Mouse (Mus musculus): ENCODE measurements around the gene Ufc1. TPM values are rescaled to one million over a fixed set of nuclear protein-coding genes. Genes with fewer than 3 reads are reported as not detected.

Ufc1 gene
- polyA plus RNA-seq, 1 experiment from 2014 or later, result 111 TPM

DNA sequence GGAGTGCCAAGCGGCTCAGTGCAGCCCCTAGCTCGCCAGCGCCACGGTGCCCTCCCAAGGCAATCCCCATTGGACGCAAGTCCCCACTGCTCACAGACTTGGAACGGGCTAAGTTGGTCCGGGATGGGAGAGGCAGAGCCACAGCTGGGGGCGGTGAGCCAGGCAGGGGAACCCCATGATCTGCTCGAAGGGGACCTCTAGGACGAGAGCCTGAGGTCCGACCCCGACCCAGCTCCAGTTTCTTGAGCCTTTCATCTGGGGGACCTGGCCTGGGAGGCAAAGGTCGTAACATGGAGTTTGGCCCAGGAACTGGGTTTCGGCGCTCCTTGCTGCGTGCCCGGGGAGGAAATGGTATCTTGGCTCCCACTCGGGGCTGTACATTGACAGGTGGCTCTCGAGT, 8.3 kb downstream of the Ufc1 start:
- Histone ChIP-seq H3K9me3 (ENCODE audit: control insufficient read depth, low read length) (no peaks in the 10 kb centered on the region), H3K36me3 (ENCODE audit: control insufficient read depth, insufficient read depth, low read length) (peaks cover 69% of the 10 kb centered on the region), H3K27ac (replicated peaks in 1 of 2; ENCODE audit: control insufficient read depth in 1 of 2, insufficient read depth in 1 of 2, low read depth in 2 of 2, low read length in 2 of 2) (no peak overlapping the region), H3K9ac (ENCODE audit: low read length) (peak overlapping the region; percentile 96; the same call in 1 of the 2 replicates), H3K4me2 (ENCODE audit: low read length) (peak overlapping the region; percentile 65), H3K4me1 (ENCODE audit: control insufficient read depth in 2 of 2, insufficient read depth in 2 of 2, low read length in 2 of 2) (peaks cover 4 to 21% of the 10 kb centered on the region in 2 experiments), H3K27me3 (ENCODE audit: control insufficient read depth, insufficient read depth, low read length) (no peaks in the 10 kb centered on the region), H3K4me3 (ENCODE audit: control insufficient read depth in 1 of 2, insufficient read depth in 1 of 2, low read depth in 1 of 2, low read length in 2 of 2) (0 out of 4 replicates have a peak overlapping the region, but pooled peaks of 1 of the 2 experiments have one; percentile 80)
- 81% methylated on average over 19 of the region's 19 CpGs for WGBS
- no peak for ATAC-seq (ENCODE audit: insufficient number of reproducible peaks, insufficient read depth, low FRiP score, low read depth)

DNA sequence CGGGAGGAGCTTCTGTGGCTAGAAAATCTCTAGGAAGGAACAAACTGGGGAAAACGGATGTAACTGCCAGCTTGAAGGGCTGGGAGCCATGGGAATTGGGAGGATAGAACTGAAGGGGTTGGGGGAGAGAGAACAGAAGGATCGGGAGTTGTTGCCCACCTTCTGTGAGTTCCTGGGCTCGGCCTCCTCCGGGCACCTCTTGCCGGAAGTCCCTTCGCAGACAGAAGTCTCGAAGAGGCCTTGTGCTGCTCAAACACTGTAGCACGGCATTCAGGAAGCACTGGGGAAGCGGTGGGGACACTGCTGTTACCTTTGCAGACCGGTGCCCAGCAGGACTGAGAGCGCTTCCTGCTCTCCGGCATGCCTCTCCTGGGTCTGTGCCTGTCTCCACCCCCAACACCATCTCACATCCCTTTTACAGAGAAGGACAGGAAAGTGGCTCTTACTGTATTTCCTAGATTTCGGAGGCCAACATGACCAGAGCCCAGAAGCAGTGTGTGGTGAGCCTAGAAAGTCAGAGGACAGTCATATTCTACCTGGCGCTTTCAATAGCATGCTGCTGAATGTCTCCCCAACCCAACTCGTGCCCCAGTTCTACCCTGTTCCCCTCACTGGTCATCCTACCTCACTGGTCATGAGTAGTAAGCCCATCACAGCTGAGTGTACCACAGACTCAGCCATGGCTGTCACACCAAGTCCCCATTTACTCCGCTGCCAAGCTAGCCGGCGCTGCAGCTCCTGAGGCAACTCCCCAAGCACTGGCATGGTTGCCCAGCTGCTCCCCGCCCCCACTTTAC, 9.5 kb downstream of the Ufc1 start:
- no peak overlapping the region for H3K4me3 ChIP-seq (ENCODE audit: control insufficient read depth in 1 of 2, insufficient read depth in 1 of 2, low read depth in 1 of 2, low read length in 2 of 2)
- H3K36me3 ChIP-seq (ENCODE audit: control insufficient read depth, insufficient read depth, low read length), result peaks cover 69% of the 10 kb centered on the region
- peaks cover 5 to 24% of the 10 kb centered on the region in 2 experiments for H3K4me1 ChIP-seq (ENCODE audit: control insufficient read depth in 2 of 2, insufficient read depth in 2 of 2, low read length in 2 of 2)
- no peak for ATAC-seq (ENCODE audit: insufficient number of reproducible peaks, insufficient read depth, low FRiP score, low read depth)
- WGBS, result 84% methylated on average over 20 of the region's 20 CpGs
- no peak overlapping the region for H3K27ac ChIP-seq (replicated peaks in 1 of 2; ENCODE audit: control insufficient read depth in 1 of 2, insufficient read depth in 1 of 2, low read depth in 2 of 2, low read length in 2 of 2)
- no peak overlapping the region for H3K4me2 ChIP-seq (ENCODE audit: low read length)
- 0 out of 2 replicates have a peak overlapping the region, but pooled peaks have one; percentile 25 for H3K9ac ChIP-seq (ENCODE audit: low read length)
- H3K27me3 ChIP-seq (ENCODE audit: control insufficient read depth, insufficient read depth, low read length), result no peaks in the 10 kb centered on the region
- H3K9me3 ChIP-seq (ENCODE audit: control insufficient read depth, low read length), result no peaks in the 10 kb centered on the region

DNA sequence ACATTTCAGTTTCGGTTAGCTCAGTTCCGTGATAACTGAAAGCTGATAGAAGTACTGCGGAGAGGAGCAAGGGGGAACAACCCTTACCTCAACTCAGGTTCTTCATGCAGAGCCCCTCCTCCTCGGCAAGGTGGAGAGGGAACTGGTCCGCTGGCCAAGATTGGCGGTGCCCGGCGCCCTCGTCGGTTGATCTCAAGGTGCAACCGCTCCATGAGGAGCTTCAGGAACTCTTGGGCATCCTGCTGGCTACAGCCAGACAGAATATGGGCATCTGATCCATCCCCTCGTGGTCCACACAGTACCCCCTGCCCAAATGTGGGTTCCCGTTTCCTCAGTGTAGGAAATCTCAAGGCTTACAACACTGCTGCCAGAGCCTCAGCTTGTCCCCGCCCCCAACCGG, 10.3 kb downstream of the Ufc1 start:
- Histone ChIP-seq H3K4me2 (ENCODE audit: low read length) (no peak overlapping the region), H3K9me3 (ENCODE audit: control insufficient read depth, low read length) (no peaks in the 10 kb centered on the region), H3K4me3 (ENCODE audit: control insufficient read depth in 1 of 2, insufficient read depth in 1 of 2, low read depth in 1 of 2, low read length in 2 of 2) (no peak overlapping the region), H3K27me3 (ENCODE audit: control insufficient read depth, insufficient read depth, low read length) (no peaks in the 10 kb centered on the region), H3K27ac (replicated peaks in 1 of 2; ENCODE audit: control insufficient read depth in 1 of 2, insufficient read depth in 1 of 2, low read depth in 2 of 2, low read length in 2 of 2) (no peak overlapping the region), H3K36me3 (ENCODE audit: control insufficient read depth, insufficient read depth, low read length) (peaks cover 62% of the 10 kb centered on the region), H3K4me1 (ENCODE audit: control insufficient read depth in 2 of 2, insufficient read depth in 2 of 2, low read length in 2 of 2) (peaks cover 10 to 32% of the 10 kb centered on the region in 2 experiments), H3K9ac (ENCODE audit: low read length) (no peak overlapping the region)
- no peak for ATAC-seq (ENCODE audit: insufficient number of reproducible peaks, insufficient read depth, low FRiP score, low read depth)
- 91% methylated on average over 15 of the region's 15 CpGs for WGBS

GRCm38 (mm10) chr1:171283188-171284160, 11.3 kb downstream of the Ufc1 start:
- Histone ChIP-seq H3K9ac (ENCODE audit: low read length) (no peak overlapping the region), H3K36me3 (ENCODE audit: control insufficient read depth, insufficient read depth, low read length) (peaks cover 56% of the 10 kb centered on the region), H3K4me2 (ENCODE audit: low read length) (no peak overlapping the region), H3K27ac (replicated peaks in 1 of 2; ENCODE audit: control insufficient read depth in 1 of 2, insufficient read depth in 1 of 2, low read depth in 2 of 2, low read length in 2 of 2) (no peak overlapping the region), H3K4me3 (ENCODE audit: control insufficient read depth in 1 of 2, insufficient read depth in 1 of 2, low read depth in 1 of 2, low read length in 2 of 2) (no peak overlapping the region), H3K4me1 (ENCODE audit: control insufficient read depth in 2 of 2, insufficient read depth in 2 of 2, low read length in 2 of 2) (peaks cover 10 to 32% of the 10 kb centered on the region in 2 experiments), H3K27me3 (ENCODE audit: control insufficient read depth, insufficient read depth, low read length) (no peaks in the 10 kb centered on the region), H3K9me3 (ENCODE audit: control insufficient read depth, low read length) (no peaks in the 10 kb centered on the region)
- ATAC-seq (ENCODE audit: insufficient number of reproducible peaks, insufficient read depth, low FRiP score, low read depth), result no peak
- WGBS, result 91% methylated on average over 18 of the region's 18 CpGs

- peak overlapping the region in 1 of 2 experiments; percentile 76; a peak in 1 of 4 replicates for H3K4me3 ChIP-seq (ENCODE audit: control insufficient read depth in 1 of 2, insufficient read depth in 1 of 2, low read depth in 1 of 2, low read length in 2 of 2)
- H3K27ac ChIP-seq (replicated peaks in 1 of 2; ENCODE audit: control insufficient read depth in 1 of 2, insufficient read depth in 1 of 2, low read depth in 2 of 2, low read length in 2 of 2), result no peak overlapping the region
- no peaks in the 10 kb centered on the region for H3K9me3 ChIP-seq (ENCODE audit: control insufficient read depth, low read length)
- H3K4me2 ChIP-seq (ENCODE audit: low read length), result peak overlapping the region; percentile 92
- WGBS, result 72% methylated on average over 18 of the region's 18 CpGs
- H3K36me3 ChIP-seq (ENCODE audit: control insufficient read depth, insufficient read depth, low read length), result peaks cover 65% of the 10 kb centered on the region
- no peak for ATAC-seq (ENCODE audit: insufficient number of reproducible peaks, insufficient read depth, low FRiP score, low read depth)
- H3K27me3 ChIP-seq (ENCODE audit: control insufficient read depth, insufficient read depth, low read length), result no peaks in the 10 kb centered on the region
- H3K4me1 ChIP-seq (ENCODE audit: control insufficient read depth in 2 of 2, insufficient read depth in 2 of 2, low read length in 2 of 2), result peaks cover 8 to 25% of the 10 kb centered on the region in 2 experiments
- H3K9ac ChIP-seq (ENCODE audit: low read length), result peak overlapping the region; percentile 78
These were observed 12.6 kb downstream of the Ufc1 start for GRCm38 (mm10) chr1:171282086-171282805.

DNA sequence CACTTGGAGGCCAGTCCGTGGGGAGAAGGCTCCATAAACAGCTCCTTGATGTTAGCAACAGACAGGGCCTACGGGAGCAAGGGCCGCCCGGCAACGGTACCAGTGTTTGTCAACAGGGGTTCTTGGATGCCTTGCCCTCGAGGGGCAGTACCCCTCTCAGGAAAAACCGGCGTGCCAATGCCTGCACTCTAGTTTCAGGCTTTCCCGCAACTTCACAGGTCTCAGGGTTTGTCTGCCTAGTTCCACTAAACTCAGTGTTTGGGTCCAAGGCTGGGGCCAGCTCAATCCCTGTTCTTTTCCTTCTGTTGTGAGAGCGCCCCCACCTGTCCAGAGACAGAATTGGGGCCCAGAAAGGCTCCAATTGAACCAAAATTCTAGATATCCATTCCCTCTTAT, 13.3 kb downstream of the Ufc1 start:
- WGBS, result 2% methylated on average over 10 of the region's 10 CpGs
- H3K27me3 ChIP-seq (ENCODE audit: control insufficient read depth, insufficient read depth, low read length), result no peaks in the 10 kb centered on the region
- H3K27ac ChIP-seq (replicated peaks in 1 of 2; ENCODE audit: control insufficient read depth in 1 of 2, insufficient read depth in 1 of 2, low read depth in 2 of 2, low read length in 2 of 2), result peak overlapping the region; percentile 78 to 89
- H3K4me3 ChIP-seq (ENCODE audit: control insufficient read depth in 1 of 2, insufficient read depth in 1 of 2, low read depth in 1 of 2, low read length in 2 of 2), result peak overlapping the region; percentile 61 to 76
- peak overlapping the region; percentile 78 for H3K9ac ChIP-seq (ENCODE audit: low read length)
- peaks cover 69% of the 10 kb centered on the region for H3K36me3 ChIP-seq (ENCODE audit: control insufficient read depth, insufficient read depth, low read length)
- no peaks in the 10 kb centered on the region for H3K9me3 ChIP-seq (ENCODE audit: control insufficient read depth, low read length)
- H3K4me2 ChIP-seq (ENCODE audit: low read length), result peak overlapping the region; percentile 92
- ATAC-seq (ENCODE audit: insufficient number of reproducible peaks, insufficient read depth, low FRiP score, low read depth), result peak; percentile 49
- H3K4me1 ChIP-seq (ENCODE audit: control insufficient read depth in 2 of 2, insufficient read depth in 2 of 2, low read length in 2 of 2), result peaks cover 6 to 20% of the 10 kb centered on the region in 2 experiments
